Mouse (Mus musculus) ZHBTc4 (cell line): ENCODE data around the gene Pik3c2b.
"Not testable (repeated sequence)": the region's sequence is repeated elsewhere in the genome, so short reads cannot be mapped to it uniquely, and the experiment has no call there.

Experiments
- DNase-seq: peaks from one replicate; pipeline ENCODE4 v3.0.0-alpha.2; 2011; ENCODE audit warnings: low read depth, low spot score

Pik3c2b gene

DNA sequence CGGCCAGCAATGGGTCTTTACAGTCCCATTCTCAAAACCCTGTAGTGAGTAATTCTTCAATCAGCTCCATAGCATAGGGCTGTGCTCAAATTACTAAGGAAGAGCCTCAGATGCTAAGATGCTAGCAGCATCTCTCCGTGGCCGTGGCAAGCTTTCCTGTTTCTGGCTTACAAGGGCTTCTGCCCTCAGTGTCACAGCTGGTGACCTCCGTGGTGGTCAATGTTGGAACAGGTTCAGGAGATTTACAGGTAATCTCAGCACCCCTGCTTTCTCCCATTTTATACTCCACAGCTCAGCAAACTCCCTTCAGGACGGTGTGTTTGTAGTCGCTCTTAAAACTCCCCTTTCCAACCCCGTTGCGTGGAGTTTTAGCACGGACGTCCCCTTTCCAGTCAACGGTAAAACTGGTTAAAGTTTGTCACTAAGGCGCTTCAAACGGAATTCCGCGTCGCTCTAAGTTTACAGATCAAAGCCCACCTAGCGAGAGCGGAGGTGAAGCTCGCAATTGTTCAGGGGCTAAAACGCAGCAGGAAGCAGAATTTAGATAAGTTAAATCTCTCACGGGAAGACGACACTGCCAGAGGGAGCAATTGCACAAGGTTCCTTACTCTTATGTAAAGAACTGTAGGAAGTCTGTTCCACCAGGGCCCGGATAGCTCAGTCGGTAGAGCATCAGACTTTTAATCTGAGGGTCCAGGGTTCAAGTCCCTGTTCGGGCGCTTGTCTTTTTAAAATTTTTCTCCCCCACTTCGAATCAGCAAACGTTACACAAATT, 12.0 kb upstream of the Pik3c2b start:
- peak; percentile 93 for DNase-seq

- no peak for DNase-seq
Observed at GRCm38 (mm10) chr1:133034091-133034460, 11.4 kb upstream of the Pik3c2b start.

DNA sequence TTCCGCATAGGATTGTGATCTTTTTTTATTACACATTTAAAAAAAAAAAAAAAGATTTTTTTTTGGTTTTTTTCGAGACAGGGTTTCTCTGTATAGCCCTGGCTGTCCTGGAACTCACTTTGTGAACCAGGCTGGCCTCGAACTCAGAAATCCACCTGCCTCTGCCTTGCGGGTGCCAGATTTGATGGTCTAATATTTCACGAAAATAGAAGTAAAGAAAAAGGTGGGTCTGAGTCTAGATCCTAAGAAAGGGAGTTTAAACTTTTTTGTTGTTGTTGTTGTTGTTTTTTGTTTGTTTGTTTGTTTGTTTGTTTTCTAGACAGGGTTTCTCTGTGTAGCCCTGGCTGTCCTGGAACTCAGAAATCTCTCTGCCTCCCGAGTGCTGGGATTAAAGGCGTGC, 10.8 kb upstream of the Pik3c2b start:
- not testable (repeated sequence) for DNase-seq

GRCm38 (mm10) chr1:133039505-133039949, 5.9 kb upstream of the Pik3c2b start:
- DNase-seq, result peak; percentile 88

- DNase-seq, result peak; percentile 87
Observed at GRCm38 (mm10) chr1:133045861-133046440, 484 bp downstream of the Pik3c2b start.

DNA sequence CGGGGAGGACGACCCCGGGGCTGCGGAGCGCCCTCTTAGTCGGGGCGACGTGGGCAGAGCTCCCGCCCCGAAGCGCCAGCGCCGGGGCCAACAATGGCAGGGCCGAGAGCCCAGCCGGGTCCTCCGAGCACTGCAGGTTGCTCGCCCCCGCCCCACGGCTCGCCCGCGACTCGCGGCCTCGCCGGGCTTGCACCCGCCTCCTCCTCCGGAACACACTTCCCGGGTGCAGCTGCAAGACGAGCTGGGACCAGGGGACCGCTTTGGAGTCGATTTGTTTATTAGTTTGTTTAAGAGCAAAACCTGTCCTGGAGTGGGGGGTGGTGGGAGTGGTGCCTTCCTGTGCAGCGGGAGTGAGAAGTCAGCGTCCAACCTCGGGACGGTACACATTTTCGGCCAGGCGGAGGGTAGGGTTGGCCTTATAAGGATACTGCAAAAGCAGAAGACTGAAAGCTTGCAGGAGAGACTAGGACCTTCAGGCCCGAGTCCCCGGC, 1.0 kb downstream of the Pik3c2b start:
- DNase-seq, result peak; percentile 67

GRCm38 (mm10) chr1:133047575-133047974, 2.1 kb downstream of the Pik3c2b start:
- peak; percentile 63 for DNase-seq

GRCm38 (mm10) chr1:133048690-133049089, 3.2 kb downstream of the Pik3c2b start:
- no peak for DNase-seq

DNA sequence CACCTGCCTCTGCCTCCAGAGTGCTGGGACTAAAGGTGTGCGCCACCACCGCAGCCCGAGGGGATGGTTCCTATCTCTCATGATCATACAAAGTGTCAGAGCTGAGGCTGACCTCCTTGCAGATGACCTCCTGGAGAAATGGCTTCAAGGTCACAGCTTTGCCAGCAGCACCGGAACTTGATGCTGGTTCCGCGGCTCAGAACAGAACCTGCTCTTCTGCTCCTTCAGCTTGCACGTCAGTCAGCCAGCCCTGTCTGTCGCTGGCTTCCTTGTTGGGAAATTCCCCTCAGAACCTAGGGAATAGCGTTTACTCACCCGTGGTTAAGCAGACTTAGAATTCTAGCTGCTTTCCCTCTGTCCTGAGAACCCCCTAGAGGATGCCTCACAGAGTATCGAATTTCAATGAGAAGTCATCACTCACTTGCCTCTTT, 4.5 kb downstream of the Pik3c2b start:
- DNase-seq, result peak; percentile 43

DNA sequence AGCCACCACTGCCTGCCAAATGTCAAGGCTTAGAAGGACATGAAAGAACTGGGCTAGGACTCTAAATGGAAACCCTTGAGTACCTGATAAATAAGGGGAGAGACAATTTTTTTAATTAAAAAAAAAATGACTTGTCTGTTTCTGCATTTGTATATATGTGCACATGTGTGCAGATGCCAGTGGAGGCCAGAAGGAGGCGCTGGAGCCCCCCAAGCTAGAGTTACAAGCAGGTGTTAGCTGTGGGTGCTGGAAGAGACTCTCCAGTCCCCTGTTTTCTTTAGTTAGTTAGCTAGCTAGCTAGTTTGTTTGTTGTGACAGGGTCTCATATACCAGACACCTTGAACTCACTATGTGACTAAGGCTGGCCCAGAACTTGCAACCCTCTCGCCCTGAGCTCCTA, 6.4 kb downstream of the Pik3c2b start:
- peak; percentile 71 for DNase-seq

- peak; percentile 50 for DNase-seq
Observed at GRCm38 (mm10) chr1:133053034-133053433, 7.6 kb downstream of the Pik3c2b start.

DNA sequence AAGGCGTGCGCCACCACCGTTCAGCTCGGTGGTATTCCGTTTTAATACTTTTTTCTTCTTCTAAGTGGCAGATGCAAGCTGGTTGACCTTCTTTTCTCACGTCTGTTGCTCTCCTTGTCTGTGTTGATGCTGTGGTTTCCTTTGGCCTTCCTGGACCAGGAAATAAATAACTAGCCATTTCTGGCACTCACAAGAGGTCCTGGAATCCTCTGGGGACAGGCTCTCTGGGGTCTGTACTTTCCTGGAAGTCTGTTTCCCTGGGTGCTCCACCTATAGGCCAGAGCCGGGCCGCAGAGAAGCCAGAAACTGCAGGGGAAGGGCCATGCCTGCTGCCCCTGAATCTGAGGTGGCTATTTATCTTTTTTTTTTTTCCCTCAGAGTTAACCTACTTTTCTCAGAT, 8.9 kb downstream of the Pik3c2b start:
- DNase-seq, result no peak

DNA sequence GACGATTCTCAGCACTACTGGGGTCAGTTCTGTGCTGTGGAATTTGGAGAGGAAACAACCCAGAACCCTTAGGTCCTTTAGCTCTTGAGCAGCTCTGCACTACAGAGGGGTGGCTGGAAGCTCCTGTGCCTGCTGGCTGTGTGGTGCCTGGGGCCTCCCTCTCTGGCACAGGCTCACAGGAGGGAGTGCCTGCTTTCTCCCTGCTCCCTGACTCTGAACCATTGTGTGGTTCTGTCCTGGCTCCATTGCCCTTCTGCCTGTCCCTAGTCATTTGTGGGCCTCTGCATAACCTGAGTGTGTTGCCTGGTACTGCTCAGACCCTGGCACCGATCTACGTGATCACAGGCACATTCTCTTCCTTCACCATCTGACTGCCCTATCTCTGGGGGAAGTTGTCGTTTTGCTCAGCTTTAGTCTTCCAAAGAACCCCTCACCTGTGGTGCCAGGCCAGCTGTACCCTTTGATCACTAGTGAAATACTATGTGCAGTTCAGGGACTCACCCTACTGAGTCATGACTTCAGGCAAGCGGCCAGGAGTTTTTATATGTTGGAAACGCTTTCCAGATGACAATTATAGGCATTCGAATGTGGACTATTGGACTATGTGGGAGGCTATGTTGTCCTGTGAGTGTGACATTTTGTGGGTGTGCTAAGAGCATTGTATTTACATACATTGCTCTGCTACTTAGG, 12.0 kb downstream of the Pik3c2b start:
- DNase-seq, result no peak

DNA sequence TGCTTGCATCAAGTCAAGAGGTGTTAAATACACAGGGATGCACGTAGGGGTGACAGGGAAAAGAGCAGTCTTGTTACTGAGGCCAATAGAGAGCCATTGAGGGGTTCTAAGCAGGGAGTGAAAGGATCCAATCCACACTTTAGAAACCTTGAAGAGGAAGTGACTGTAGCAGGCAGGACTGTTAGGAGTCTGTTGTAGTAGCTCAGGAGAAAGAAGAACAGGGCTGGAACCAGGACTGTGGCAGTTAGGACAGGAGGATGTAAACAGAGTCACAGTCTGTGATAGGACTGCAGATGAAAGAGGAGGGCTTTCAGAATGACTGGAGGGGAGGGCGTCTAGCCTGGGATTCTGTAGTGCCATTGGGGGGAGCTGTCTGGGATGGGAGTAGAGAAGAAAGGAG, 14.1 kb downstream of the Pik3c2b start:
- no peak for DNase-seq

DNA sequence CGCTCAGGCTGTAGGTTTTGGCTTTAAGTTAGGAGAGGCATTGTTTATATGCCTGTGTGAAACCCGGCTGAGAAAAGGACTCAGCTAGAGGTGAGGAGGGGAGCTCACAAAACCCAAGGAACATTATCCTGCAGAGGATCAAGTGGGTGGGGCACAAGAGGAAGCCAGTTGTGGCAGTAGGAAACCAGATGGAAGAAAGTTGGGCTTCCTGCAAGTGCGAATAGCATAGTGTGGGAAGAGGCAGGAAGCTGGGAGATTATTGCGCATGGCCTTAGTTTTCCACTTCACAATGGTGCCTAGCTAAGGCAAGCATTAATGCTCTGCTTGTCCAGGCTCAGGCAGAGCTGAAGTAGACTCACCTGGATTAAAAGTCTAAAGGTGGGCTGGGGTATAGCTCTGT, 15.2 kb downstream of the Pik3c2b start:
- no peak for DNase-seq

- no peak for DNase-seq
Observed at GRCm38 (mm10) chr1:133063164-133063563, 17.7 kb downstream of the Pik3c2b start.

GRCm38 (mm10) chr1:133068268-133068667, 22.8 kb downstream of the Pik3c2b start:
- peak; percentile 37 for DNase-seq

GRCm38 (mm10) chr1:133068669-133069274, 23.3 kb downstream of the Pik3c2b start:
- no peak for DNase-seq

GRCm38 (mm10) chr1:133069275-133070120, 24.0 kb downstream of the Pik3c2b start:
- DNase-seq, result no peak

- no peak for DNase-seq
Observed at GRCm38 (mm10) chr1:133070157-133070556, 24.7 kb downstream of the Pik3c2b start.
